Mouse (Mus musculus) neural tube, embryonic 11.5 days (tissue): ENCODE data around the gene Ap2m1. TPM values are rescaled to one million over a fixed set of nuclear protein-coding genes. Genes with fewer than 3 reads are reported as not detected.

ENCODE experiments used
- ATAC-seq: fragments of 200-750 bp; cut with Nextera tagmentation; 2 replicates; pipeline ENCODE4 v1.8.0; 2017; ENCODE audit warnings: moderate number of reproducible peaks, mild to moderate bottlenecking, moderate TSS enrichment, moderate library complexity; ENCODE audit not compliant: insufficient read depth, low FRiP score, low TSS enrichment
- DNase-seq: peaks from one replicate; pipeline ENCODE4 v3.0.0-alpha.2; 2015; ENCODE audit warnings: low spot score
- H3K27ac ChIP-seq: fragments of 300-500 bp; sonication (generic); 2 replicates; pipeline ENCODE4 v1.5.1; 2014; ENCODE audit warnings: low read depth, mild to moderate bottlenecking, low read length
- H3K27me3 ChIP-seq: fragments of 300-500 bp; sonication (generic); 2 replicates; pipeline ENCODE4 v1.6.1; 2014; ENCODE audit warnings: mild to moderate bottlenecking, low read length, mixed read lengths; ENCODE audit not compliant: control insufficient read depth, insufficient read depth
- H3K36me3 ChIP-seq: fragments of 300-500 bp; sonication (generic); 2 replicates; pipeline ENCODE4 v1.6.1; 2014; ENCODE audit warnings: mild to moderate bottlenecking, low read length, moderate library complexity, mixed read lengths; ENCODE audit not compliant: control insufficient read depth, insufficient read depth
- H3K4me1 ChIP-seq: fragments of 300-500 bp; sonication (generic); 2 replicates; pipeline ENCODE4 v1.6.1; 2014; ENCODE audit warnings: low read length, mixed read lengths; ENCODE audit not compliant: control insufficient read depth, insufficient read depth
- H3K4me2 ChIP-seq: fragments of 300-500 bp; sonication (generic); 2 replicates; pipeline ENCODE4 v1.6.1; 2014; ENCODE audit warnings: low read depth, mild to moderate bottlenecking, moderate library complexity
- H3K4me3 ChIP-seq: fragments of 300-500 bp; sonication (generic); 2 replicates; pipeline ENCODE4 v1.5.1; 2014; ENCODE audit warnings: low read depth, low read length
- H3K9ac ChIP-seq: fragments of 300-500 bp; sonication (generic); 2 replicates; pipeline ENCODE4 v1.6.1; 2014; ENCODE audit warnings: mild to moderate bottlenecking, low read length
- H3K9me3 ChIP-seq: fragments of 300-500 bp; sonication (generic); 2 replicates; pipeline ENCODE4 v1.6.1; 2016; ENCODE audit warnings: low read length; ENCODE audit not compliant: control insufficient read depth
- WGBS: fragments of 180-500 bp; shearing (Covaris S2); extraction: QIAGEN DNeasy Blood & Tissue Kit; methylation state at CpG from one replicate; pipeline ENCODE4 v1.1.7; 2014; 5-methylcytosine and 5-hydroxymethylcytosine counted together
- polyA plus RNA-seq: library from polyadenylated mRNA; unstranded; fragments of >200 nt; fragmentation: Nextera tagmentation; extraction: Ambion mirVana; gene quantifications from 2 replicates; pipeline ENCODE4 v1.2.1, GENCODE M21; 2014

Gene Ap2m1
- polyA plus RNA-seq, 1 experiment from 2014 or later: 907 TPM

DNA sequence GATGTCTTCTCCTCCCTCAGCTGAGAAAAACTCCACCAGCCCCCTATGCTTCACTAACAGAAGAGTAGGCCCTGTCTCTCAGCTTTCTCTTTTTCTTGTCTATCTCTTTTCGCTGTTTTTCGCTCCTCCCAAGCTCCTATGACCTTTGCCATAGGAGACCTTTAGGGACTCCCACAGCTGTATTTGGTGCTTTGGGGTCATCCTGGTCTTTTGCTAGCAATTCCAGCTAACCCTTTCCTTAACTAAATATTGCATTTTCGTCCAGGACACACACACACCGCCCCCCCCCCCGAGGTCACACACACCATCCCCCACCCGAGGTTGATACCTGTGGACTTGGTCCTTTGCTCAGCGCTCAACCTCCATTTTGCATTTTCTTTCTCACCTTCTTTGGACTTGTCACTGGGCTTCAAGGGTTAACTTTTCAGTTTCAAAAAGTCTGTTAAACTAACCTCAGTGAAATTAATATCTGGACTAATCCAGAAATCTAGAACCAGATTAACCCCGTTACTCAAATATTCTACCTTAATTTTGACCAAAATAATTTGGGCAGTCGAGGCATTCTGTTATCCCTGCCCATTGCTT, 895 bp downstream of the Ap2m1 start:
- no peaks in the 10 kb centered on the region for H3K9me3 ChIP-seq

DNA sequence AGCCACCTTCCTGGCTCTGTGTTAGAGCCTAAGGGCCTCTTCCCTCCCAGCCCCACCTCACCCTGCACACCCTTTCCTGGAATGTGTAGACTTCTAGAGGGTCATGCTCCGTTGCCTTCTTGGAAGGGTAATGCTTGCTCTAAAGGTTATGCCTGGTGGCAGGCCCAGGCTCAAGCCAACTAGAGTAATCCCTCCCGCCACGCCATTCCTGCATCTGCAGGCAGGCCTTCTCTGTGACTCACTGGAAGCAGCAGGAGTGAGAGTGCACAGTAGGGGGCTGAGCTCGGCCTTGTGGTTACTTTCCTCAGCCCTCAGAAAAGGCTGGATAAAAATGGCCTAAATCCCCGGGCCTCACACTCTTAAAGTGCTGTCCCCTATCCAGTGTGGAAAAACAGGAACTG, 1.8 kb downstream of the Ap2m1 start:
- Histone ChIP-seq H3K9ac (peak overlapping the region; percentile 24; the same call in 1 of the 2 replicates), H3K4me1 (peaks cover 14% of the 10 kb centered on the region), H3K4me3 (peak overlapping the region; percentile 87), H3K27ac (no peak overlapping the region), H3K4me2 (peak overlapping the region; percentile 68), H3K36me3 (peaks cover 13% of the 10 kb centered on the region), H3K27me3 (no peaks in the 10 kb centered on the region), H3K9me3 (no peaks in the 10 kb centered on the region)
- 38% methylated on average over 5 of the region's 5 CpGs for WGBS
- ATAC-seq (no peak), DNase-seq (no peak)

More for the DNA sequence above, 895 bp downstream of the Ap2m1 start:
- WGBS: 39% methylated on average over 9 of the region's 9 CpGs
- DNase-seq (no peak), ATAC-seq (no peak)
- Histone ChIP-seq H3K4me2 (peak overlapping the region; percentile 68), H3K36me3 (peaks cover 11% of the 10 kb centered on the region), H3K9ac (peak overlapping the region; percentile 92), H3K4me1 (peaks cover 14% of the 10 kb centered on the region), H3K27me3 (no peaks in the 10 kb centered on the region), H3K4me3 (peak overlapping the region; percentile 87), H3K27ac (no peak overlapping the region)

DNA sequence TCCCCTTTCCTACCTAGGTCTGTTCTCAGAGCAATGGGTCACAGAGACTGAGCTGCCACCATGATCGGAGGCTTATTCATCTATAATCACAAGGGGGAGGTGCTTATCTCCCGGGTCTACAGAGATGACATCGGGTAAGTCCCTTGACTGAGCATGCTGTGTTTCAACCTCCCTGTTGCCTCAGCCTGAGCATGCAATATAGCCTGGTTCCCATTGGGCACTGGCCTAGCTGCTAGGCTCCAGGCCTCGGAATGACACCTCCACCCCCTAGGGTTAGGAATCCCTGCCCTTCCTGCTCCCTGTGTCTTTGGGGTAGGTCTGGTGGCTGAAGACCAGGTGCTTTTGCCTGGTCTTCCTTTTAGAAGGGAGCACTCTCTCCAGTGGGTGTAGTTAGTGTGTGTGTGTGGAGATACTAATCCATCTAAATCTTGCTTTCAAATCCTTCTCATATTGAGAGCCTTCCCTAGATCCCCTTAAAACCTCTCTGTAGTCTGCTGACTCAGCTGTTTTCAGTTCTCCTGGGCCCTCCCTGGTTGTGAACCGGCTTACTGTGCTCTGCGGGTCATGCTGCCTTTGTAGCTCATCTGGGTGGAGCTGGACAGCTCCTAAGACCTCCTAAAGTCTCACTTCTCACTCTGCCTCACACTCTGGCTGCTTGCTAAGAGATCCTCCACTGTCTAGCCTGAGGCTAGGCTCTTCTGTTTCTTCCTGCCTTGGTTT, 2.5 kb downstream of the Ap2m1 start:
- no peak for DNase-seq
- H3K27me3 ChIP-seq: no peaks in the 10 kb centered on the region
- H3K4me1 ChIP-seq: peaks cover 14% of the 10 kb centered on the region
- no peak overlapping the region for H3K9ac ChIP-seq
- no peak overlapping the region for H3K27ac ChIP-seq
- 53% methylated on average over 6 of the region's 6 CpGs for WGBS
- peaks cover 13% of the 10 kb centered on the region for H3K36me3 ChIP-seq
- no peak overlapping the region for H3K4me3 ChIP-seq
- peak overlapping the region; percentile 68 for H3K4me2 ChIP-seq
- no peaks in the 10 kb centered on the region for H3K9me3 ChIP-seq
- ATAC-seq: no peak

DNA sequence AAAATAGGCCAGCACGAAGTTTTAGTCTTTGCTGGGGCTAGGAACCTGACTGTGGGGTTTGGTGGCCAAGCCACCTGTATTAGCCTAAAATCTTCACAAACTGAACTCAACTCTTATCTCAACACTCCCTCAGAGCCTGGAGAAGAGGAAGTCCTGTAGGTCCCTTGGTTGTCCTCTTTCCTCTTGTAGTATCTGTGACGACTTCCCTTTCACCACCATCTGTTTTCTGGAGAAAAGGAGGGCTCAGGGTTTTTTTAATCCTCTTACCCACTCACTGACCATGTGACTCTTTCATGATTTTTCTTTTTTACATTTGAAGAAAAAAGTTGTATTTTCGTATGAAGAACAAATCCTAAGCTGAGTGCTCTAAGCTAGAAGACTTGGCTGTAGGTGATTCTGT, 4.4 kb downstream of the Ap2m1 start:
- DNase-seq (no peak), ATAC-seq (no peak)
- no peak overlapping the region for H3K4me2 ChIP-seq
- peaks cover 19% of the 10 kb centered on the region for H3K36me3 ChIP-seq
- no peak overlapping the region for H3K27ac ChIP-seq
- H3K4me1 ChIP-seq: peaks cover 14% of the 10 kb centered on the region
- H3K9ac ChIP-seq: no peak overlapping the region
- no peak overlapping the region for H3K4me3 ChIP-seq
- no peaks in the 10 kb centered on the region for H3K9me3 ChIP-seq
- whole genome bisulfite sequencing: 72% methylated on average over 3 of the region's 3 CpGs
- H3K27me3 ChIP-seq: no peaks in the 10 kb centered on the region

DNA sequence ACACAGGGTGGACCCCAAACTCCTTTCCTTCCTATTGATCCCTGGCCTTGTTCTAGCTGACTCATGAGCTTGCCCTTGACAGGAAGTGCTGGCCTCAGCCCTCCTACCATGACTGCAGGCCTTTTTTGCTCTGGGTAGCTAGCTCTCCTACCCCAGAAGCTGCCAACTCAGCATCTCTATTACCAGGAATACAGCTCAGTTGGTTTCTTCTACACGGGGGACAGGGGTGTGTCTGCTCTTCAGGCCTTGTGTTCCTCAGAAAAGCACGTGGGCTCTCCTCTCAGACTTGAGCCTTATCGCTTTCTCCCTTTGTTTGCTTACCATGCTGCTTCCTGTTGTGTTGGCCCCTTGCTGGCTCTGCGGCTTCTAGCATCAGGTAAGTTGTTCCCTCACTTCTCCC, 5.2 kb downstream of the Ap2m1 start:
- WGBS: 93% methylated on average over 4 of the region's 4 CpGs
- DNase-seq (no peak), ATAC-seq (no peak)
- Histone ChIP-seq H3K27me3 (no peaks in the 10 kb centered on the region), H3K27ac (no peak overlapping the region), H3K9me3 (no peaks in the 10 kb centered on the region), H3K4me2 (no peak overlapping the region), H3K4me3 (no peak overlapping the region), H3K4me1 (peaks cover 14% of the 10 kb centered on the region), H3K36me3 (peaks cover 19% of the 10 kb centered on the region), H3K9ac (no peak overlapping the region)

DNA sequence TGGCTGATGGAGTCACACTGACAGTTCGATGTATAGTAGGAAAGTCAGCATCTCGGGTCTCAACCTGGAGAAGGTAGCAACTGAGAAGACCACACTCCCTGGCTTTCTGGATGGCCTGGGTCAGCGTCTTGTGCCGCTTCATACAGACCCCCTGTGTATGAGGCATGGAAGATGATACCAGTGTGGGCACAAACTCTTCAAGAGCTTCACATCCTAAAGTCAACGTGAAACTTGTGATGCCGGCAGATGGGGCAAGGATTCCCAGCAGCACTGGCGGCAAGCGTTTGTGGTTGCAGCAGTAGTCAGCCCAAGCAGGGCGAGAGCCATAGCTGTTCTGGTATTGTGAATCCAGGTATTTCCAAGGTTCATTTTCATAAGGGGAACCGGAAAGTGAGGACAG, 10.4 kb downstream of the Ap2m1 start:
- Histone ChIP-seq H3K4me2 (no peak overlapping the region), H3K4me3 (no peak overlapping the region), H3K27me3 (no peaks in the 10 kb centered on the region), H3K36me3 (peaks cover 10% of the 10 kb centered on the region), H3K27ac (no peak overlapping the region), H3K4me1 (peaks cover 6% of the 10 kb centered on the region; the same call in 1 of the 2 replicates), H3K9me3 (no peaks in the 10 kb centered on the region), H3K9ac (no peak overlapping the region)
- DNase-seq (no peak), ATAC-seq (no peak)
- 92% methylated on average over 10 of the region's 10 CpGs for WGBS

DNA sequence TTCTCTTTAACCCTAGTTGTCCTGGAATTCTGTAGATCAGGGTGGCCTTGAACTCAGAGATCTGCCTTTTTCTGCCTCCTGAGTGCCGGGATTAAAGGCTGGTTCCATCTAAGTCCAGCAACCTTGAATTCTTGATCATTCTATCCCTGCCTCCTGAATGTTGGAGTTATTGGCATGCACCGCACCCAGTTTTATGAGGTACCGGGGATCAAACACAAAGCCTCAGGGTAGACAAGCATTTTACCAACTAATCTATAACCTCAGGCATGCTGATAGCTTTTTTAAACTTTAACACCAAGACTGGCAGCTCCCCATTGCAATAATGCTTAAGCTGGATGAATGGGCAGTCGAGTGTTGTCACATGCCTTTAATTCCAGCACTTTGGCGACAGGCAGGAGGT, 12.1 kb downstream of the Ap2m1 start:
- Histone ChIP-seq H3K4me1 (peaks cover 6% of the 10 kb centered on the region; the same call in 1 of the 2 replicates), H3K27me3 (no peaks in the 10 kb centered on the region), H3K27ac (no peak overlapping the region), H3K9me3 (no peaks in the 10 kb centered on the region), H3K4me2 (peak overlapping the region; percentile 89), H3K36me3 (peaks cover 16% of the 10 kb centered on the region), H3K4me3 (no peak overlapping the region), H3K9ac (no peak overlapping the region)
- ATAC-seq (no peak), DNase-seq (no peak)
- WGBS: 56% methylated on average over 5 of the region's 5 CpGs

DNA sequence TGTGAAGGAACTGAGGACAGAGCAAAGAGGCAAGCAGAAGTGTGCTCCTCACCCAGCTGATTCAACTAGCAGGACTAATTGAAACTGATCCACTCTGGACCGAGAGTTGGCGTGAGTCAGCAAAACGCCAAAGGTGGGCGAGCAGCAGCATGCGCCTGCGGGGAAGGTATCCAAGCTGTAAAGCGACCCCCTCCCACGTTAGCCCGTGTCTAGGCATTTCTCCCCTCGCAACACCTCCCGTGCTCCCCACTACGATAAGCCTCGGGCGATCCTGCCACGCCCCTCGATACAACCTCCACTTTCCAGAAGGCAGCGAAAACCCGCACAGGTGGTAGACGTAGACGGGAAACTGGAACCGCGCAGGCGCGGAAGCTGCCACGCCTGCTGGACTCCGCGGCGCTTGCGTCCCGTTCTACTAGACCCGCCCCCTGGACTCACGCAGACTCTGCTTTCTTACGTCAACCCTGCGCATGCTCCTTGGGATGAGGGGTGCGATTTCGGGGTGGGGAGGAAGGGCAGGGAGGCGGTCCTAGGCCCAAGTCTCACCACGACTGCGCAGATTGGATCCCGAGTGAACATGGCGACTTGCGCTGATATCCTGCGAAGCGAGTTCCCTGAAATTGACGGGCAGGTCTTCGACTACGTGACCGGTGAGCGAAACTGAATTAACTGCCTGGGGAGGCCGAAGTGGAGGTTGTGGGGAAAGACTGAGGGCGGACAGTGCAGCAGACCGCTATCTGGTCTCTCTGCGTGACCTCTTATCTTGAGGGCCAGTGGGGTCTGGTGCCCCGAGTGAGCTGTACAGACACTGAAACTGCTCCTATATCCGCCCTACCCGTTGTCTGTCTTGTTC, 13.0 kb downstream of the Ap2m1 start, which contains the start of gene Abcf3:
TSS of gene Abcf3 (plus strand) at position 482 of the 853 bp plus-strand sequence.
- H3K27ac ChIP-seq: no peak within 1 kb of the TSS
- peak; percentile 97 for ATAC-seq
- H3K36me3 ChIP-seq: peaks cover 17% of the 10 kb centered on the region
- H3K4me2 ChIP-seq: peak within 1 kb of the TSS; percentile 89
- WGBS: under 1% methylated on average over 56 of the region's 56 CpGs
- H3K27me3 ChIP-seq: no peaks in the 10 kb centered on the region
- peak; percentile 99 for DNase-seq
- peak within 1 kb of the TSS; percentile 82 for H3K4me3 ChIP-seq
- peak within 1 kb of the TSS; percentile 78 for H3K9ac ChIP-seq
- H3K9me3 ChIP-seq: no peaks in the 10 kb centered on the region
- peaks cover 6% of the 10 kb centered on the region; the same call in 1 of the 2 replicates for H3K4me1 ChIP-seq
